Mouse (Mus musculus) macrophage (primary cell): ENCODE data around the gene Osbpl2. TPM values are rescaled to one million over a fixed set of nuclear protein-coding genes. Genes with fewer than 3 reads are reported as not detected.

Experiments
- H3K27ac ChIP-seq: fragments of 350-480 bp; formaldehyde crosslinking; 2 replicates; pipeline ENCODE4 v1.9.0; 2021
- H3K36me3 ChIP-seq: fragments of 350-480 bp; formaldehyde crosslinking; 2 replicates; pipeline ENCODE4 v1.9.0; 2021; ENCODE audit errors: inconsistent target
- H3K4me3 ChIP-seq: fragments of 350-480 bp; formaldehyde crosslinking; 2 replicates; pipeline ENCODE4 v1.9.0; 2021; ENCODE audit errors: inconsistent target
- H3K79me2 ChIP-seq: fragments of 350-480 bp; formaldehyde crosslinking; 2 replicates; pipeline ENCODE4 v1.9.0; 2021; ENCODE audit errors: inconsistent target
- WGBS: methylation state at CpG from one replicate; pipeline ENCODE4 v1.1.7; 2026; ENCODE audit warnings: inconsistent platforms; ENCODE audit not compliant: missing documents; 5-methylcytosine and 5-hydroxymethylcytosine counted together
- polyA plus RNA-seq: library from polyadenylated mRNA; stranded (reverse); fragments of 250-400 nt; gene quantifications from 3 replicates; pipeline ENCODE4 v1.2.4, GENCODE M21; 2018; ENCODE audit warnings: inconsistent platforms

Gene Osbpl2
- polyA plus RNA-seq, 1 experiment from 2014 or later = 41.4 TPM

GRCm38 (mm10) chr2:180185686-180186085 is 66.6 kb downstream of the Osbpl2 start:
- no peak overlapping the region for H3K27ac ChIP-seq
- H3K79me2 ChIP-seq = no peaks in the 10 kb centered on the region
- H3K36me3 ChIP-seq = no peaks in the 10 kb centered on the region
- 81% methylated on average over 13 of the region's 14 CpGs for WGBS
- no peak overlapping the region for H3K4me3 ChIP-seq

GRCm38 (mm10) chr2:180187362-180187761 is 68.3 kb downstream of the Osbpl2 start:
- WGBS = 94% methylated on average over 11 of the region's 11 CpGs
- no peak overlapping the region for H3K4me3 ChIP-seq

DNA sequence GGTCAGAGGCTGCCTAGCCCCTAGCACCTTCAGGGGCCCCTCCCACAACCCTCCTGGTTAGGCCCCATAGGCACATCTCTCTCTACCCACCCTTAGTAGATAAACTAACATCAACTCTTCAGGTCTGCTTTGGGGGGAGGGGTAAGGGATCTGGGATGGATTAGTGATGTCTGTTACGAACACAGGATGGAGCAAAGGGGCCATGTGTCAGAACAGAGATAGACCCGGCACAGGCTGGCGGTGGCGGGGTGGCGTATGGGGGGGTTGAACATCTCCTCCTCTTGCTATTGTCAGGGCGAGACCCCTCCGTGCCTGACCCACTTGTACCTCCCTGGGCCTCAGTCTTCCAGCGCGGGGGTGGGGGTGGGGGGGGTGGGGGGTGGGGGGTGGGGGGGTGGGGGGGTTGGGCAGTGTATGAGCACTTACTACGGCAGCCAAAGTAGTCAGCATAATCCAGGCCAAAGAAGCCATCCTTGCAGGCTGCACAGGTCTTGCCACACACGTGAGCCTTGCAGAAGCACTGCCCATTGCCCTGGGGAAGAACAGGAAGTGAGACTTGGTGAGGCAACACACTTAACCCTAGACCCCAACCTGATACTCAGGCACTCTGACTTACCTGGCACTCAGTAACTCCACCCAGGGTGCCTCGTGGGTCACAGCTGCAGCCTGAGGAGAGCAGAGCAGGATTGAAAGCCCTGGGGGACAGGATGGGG is 77.7 kb downstream of the Osbpl2 start:
- no peak overlapping the region for H3K27ac ChIP-seq
- H3K36me3 ChIP-seq = no peaks in the 10 kb centered on the region
- 36% methylated on average over 2 of the region's 12 CpGs for WGBS
- no peak overlapping the region for H3K4me3 ChIP-seq
- no peaks in the 10 kb centered on the region for H3K79me2 ChIP-seq

More at GRCm38 (mm10) chr2:180187362-180187761, 68.3 kb downstream of the Osbpl2 start:
- H3K27ac ChIP-seq = no peak overlapping the region
- H3K79me2 ChIP-seq = no peaks in the 10 kb centered on the region
- no peaks in the 10 kb centered on the region for H3K36me3 ChIP-seq

DNA sequence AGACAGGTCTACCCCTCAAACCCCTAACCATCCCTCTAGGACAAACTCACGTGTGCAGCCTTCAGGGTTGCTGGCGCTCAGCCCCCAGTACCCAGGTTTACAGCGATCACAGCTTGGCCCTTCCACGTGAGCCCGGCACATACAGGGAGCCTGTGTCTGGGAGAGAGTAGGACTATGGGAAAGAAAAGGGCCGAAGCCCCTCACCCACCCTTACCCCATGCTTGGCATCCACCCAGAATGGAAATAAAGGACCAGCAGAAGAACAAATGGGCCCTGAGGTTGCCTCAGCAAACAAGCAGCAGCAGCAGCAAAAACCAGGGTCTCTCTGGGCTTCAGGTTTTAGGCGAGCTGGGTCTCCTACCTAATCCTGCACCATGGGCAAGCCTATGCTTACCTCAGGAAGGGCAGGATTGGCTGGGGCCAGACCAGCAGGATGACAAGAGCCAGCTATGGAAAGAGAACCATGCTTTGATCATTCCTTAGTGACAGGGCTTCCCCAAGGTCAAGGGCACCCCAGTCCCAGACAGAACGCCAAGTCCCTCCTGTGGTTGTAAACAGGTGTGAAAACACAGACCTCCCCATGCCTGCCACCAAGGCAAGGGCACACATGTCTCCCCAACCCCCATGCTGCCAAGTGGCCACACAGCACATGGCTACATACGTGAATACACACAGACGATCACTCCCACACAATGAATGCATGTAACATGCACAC is 78.4 kb downstream of the Osbpl2 start:
- Histone ChIP-seq H3K4me3 (no peak overlapping the region), H3K36me3 (no peaks in the 10 kb centered on the region)
- 91% methylated on average over 9 of the region's 10 CpGs for WGBS

DNA sequence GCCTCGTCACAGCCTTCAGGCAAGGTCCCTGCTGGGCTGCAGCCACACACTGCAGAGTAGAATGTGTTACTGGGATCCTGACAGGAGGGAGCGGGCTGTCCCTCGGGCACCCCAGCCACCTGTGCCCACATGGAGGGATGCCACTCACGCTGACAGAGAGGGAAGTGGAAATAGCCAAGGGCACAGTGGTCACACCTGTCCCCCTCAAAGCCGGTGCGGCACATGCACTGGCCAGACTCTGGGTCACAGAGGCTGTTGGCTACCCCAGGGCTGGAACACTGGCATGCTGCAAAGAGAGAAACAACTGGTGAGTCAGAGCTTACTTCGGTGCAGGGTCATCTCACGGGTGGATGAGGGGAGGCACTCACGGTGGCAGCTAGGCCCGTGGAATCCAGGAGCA is 79.7 kb downstream of the Osbpl2 start:
- 91% methylated on average over 10 of the region's 10 CpGs for WGBS
- H3K36me3 ChIP-seq = no peaks in the 10 kb centered on the region
- no peak overlapping the region for H3K27ac ChIP-seq
- no peaks in the 10 kb centered on the region for H3K79me2 ChIP-seq
- no peak overlapping the region for H3K4me3 ChIP-seq

More for the DNA sequence above, 78.4 kb downstream of the Osbpl2 start:
- Histone ChIP-seq H3K27ac (no peak overlapping the region), H3K79me2 (no peaks in the 10 kb centered on the region)

- 90% methylated on average over 11 of the region's 11 CpGs for WGBS
- Histone ChIP-seq H3K4me3 (no peak overlapping the region), H3K79me2 (no peaks in the 10 kb centered on the region), H3K27ac (no peak overlapping the region), H3K36me3 (no peaks in the 10 kb centered on the region)
Measured at GRCm38 (mm10) chr2:180200681-180201080, 81.6 kb downstream of the Osbpl2 start.

DNA sequence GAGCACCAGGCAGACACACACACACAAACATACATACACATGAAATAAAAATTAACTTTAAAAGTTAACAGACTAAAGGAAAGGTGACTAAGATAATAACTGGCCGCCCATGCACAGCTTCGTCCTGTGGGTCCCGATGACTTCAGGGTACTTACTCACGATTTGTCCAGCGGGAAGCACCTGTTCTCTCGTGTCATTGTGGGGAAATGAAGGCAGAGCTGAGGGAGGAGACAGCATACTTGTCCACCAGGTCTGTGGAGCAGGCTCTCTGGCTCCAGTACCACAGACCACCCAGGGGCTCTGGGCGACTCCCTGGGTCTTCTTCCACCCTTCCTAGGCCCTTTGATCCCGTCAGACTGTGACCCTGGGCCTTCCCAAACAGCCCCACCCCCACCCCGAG is 82.2 kb downstream of the Osbpl2 start:
- WGBS = 91% methylated on average over 9 of the region's 9 CpGs
- Histone ChIP-seq H3K27ac (no peak overlapping the region), H3K36me3 (no peaks in the 10 kb centered on the region), H3K4me3 (no peak overlapping the region), H3K79me2 (no peaks in the 10 kb centered on the region)

DNA sequence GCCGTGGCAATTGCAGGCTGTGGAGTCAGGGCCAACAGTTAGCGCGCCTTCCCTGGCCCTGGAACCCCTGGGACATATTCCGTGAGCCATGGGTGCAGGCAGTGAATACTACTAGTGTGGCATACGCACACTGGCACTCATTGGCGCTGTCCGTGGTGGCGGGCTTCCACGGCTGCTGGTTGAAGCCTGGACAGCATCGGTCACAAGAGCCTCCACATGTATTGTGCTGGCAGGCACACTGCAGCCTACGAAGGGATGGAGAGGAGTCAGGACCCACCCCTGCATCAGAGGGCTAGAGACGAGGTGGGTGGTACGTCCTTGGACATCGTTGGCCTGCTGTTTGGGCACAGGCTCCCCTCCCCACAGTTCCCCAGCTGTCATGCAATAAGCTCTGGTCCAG is 83.2 kb downstream of the Osbpl2 start:
- Histone ChIP-seq H3K4me3 (no peak overlapping the region), H3K36me3 (no peaks in the 10 kb centered on the region), H3K79me2 (no peaks in the 10 kb centered on the region), H3K27ac (no peak overlapping the region)
- WGBS = 88% methylated on average over 14 of the region's 14 CpGs

- Histone ChIP-seq H3K36me3 (no peaks in the 10 kb centered on the region), H3K79me2 (no peaks in the 10 kb centered on the region), H3K4me3 (no peak overlapping the region), H3K27ac (no peak overlapping the region)
- 9% methylated on average over 10 of the region's 10 CpGs for WGBS
Measured at GRCm38 (mm10) chr2:180202805-180203204, 83.7 kb downstream of the Osbpl2 start.

DNA sequence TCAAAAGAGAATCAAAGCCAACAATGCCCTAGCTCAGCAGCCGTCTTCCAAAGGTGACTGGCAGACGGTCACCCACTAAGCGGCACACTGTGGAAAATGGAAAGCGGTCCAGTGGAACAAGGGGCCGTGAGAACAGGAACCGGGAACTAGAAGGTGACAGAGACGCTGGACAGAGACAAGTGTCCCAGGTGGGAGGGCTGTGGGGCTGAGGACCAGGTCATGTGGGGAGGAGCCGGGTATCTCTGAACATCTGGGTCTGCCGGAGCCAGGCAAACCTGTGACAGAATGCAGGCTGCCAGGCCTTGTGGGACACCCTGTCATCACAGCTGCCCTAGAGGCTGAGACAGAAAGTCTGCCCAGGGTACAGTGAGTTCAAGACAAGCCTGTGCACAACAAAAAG is 85.4 kb downstream of the Osbpl2 start:
- Histone ChIP-seq H3K4me3 (no peak overlapping the region), H3K36me3 (no peaks in the 10 kb centered on the region), H3K79me2 (no peaks in the 10 kb centered on the region), H3K27ac (no peak overlapping the region)
- WGBS = 94% methylated on average over 9 of the region's 9 CpGs

DNA sequence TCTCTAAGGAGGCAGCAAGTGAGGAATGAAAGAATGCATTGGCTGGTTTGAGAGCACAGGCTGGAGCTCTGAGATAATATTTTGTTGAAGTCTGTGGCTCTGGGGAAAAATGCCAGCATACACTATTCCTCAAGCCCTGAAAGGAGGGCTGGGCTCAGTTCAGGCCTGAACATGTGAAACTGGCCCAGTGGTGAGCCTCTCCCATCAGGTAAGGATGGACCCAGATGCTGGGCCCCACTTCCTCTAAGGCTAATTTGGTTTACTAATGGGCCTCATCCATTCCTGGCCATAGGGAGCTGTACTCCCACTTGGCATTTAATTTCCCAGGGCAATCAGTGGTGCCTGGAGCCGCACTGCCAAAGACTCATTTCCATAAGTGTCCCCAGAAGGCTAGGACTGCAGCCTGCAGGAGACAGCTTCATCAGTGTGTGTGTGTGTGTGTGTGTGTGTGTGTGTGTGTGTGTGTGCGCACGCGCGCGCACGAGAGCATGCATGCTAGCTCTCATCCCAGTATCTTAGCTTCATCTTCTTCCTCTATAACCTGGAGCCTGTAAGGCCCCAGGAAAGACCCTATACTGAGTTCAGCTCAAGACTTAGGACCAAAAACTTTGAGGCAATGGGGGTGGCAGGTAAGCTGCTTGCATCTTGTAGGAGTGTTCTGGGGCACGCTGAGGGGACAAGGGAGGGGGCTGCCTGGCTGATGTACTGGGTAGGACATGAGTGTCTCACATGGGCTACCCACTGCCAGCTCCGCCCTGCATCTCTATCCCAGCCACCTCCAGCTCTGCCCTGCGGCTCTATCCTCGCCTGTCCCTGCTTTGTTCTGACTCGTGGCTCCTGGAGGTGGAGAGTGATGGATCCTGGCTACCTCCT is 86.2 kb downstream of the Osbpl2 start:
- no peaks in the 10 kb centered on the region for H3K36me3 ChIP-seq
- H3K27ac ChIP-seq = no peak overlapping the region
- no peaks in the 10 kb centered on the region for H3K79me2 ChIP-seq
- WGBS = 90% methylated on average over 12 of the region's 12 CpGs
- H3K4me3 ChIP-seq = no peak overlapping the region

GRCm38 (mm10) chr2:180205956-180206280 is 86.8 kb downstream of the Osbpl2 start:
- H3K4me3 ChIP-seq = no peak overlapping the region
- WGBS = 95% methylated on average over 2 of the region's 2 CpGs
- no peaks in the 10 kb centered on the region for H3K36me3 ChIP-seq
- no peak overlapping the region for H3K27ac ChIP-seq
- H3K79me2 ChIP-seq = no peaks in the 10 kb centered on the region

DNA sequence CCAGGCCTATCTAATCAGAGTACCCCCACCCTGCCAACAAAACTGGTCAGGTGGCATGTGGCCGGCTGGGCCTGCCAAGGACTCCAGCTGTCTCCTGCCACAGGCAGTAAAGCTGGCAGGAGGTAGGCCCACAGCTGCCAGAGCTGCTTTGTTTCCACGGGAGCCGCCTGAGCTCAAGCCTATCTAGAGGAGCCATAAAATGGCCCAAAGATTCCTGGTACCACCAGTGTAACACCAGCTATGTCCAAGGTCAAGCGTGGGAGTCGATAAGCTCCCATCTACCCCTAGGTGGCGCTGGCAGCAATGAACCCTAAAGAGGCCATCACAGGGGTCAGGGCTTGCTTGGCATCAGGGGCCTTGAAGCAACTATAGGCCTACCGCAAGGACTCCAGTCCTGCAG is 88.7 kb downstream of the Osbpl2 start:
- H3K36me3 ChIP-seq = no peaks in the 10 kb centered on the region
- 89% methylated on average over 7 of the region's 7 CpGs for WGBS
- H3K79me2 ChIP-seq = no peaks in the 10 kb centered on the region
- no peak overlapping the region for H3K27ac ChIP-seq
- H3K4me3 ChIP-seq = no peak overlapping the region

GRCm38 (mm10) chr2:180208976-180209375 is 89.9 kb downstream of the Osbpl2 start:
- Histone ChIP-seq H3K79me2 (no peaks in the 10 kb centered on the region), H3K27ac (no peak overlapping the region), H3K36me3 (no peaks in the 10 kb centered on the region), H3K4me3 (no peak overlapping the region)
- WGBS = 70% methylated on average over 1 of the region's 1 CpGs

DNA sequence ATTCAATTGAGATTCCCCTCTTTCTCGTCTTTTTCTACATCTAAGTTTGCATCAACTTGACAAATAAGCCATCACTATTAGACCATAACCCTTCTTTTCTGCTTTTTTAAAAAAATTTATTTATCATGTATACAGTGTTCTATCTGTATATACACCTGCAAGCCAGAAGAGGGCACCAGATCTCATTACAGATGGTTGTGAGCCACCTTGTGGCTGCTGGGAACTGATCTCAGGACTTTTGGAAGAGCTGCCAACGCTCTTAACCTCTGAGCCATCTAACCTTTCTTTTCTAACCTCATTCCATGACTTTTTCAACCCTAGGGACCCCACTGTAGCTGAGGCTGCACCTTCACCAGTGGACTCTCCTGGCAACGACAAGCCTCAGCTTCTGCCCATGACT is 93.1 kb downstream of the Osbpl2 start:
- Histone ChIP-seq H3K36me3 (no peaks in the 10 kb centered on the region), H3K27ac (no peak overlapping the region), H3K79me2 (no peaks in the 10 kb centered on the region), H3K4me3 (no peak overlapping the region)
- WGBS = 91% methylated on average over 3 of the region's 3 CpGs
